Mouse (Mus musculus) cortical plate, adult 2 months (tissue): ENCODE data around the gene Snrpn. TPM values are rescaled to one million over a fixed set of nuclear protein-coding genes. Genes with fewer than 3 reads are reported as not detected.
A peak's percentile ranks its signal among the peaks of the same experiment; 100 is the strongest.

ENCODE experiments used
- H3K27ac ChIP-seq: fragments of 200-500 bp; 2 replicates; pipeline ENCODE4 v1.5.1; 2012; ENCODE audit warnings: low read length, control low read depth, inconsistent platforms; ENCODE audit not compliant: insufficient read depth
- H3K4me1 ChIP-seq: fragments of 200-500 bp; 2 replicates; pipeline ENCODE4 v1.6.1; 2011; ENCODE audit warnings: low read length; ENCODE audit not compliant: control insufficient read depth, insufficient read depth
- H3K4me3 ChIP-seq: fragments of 200-500 bp; 2 replicates; pipeline ENCODE4 v1.5.1; 2011; ENCODE audit warnings: mild to moderate bottlenecking, low read length, control low read depth; ENCODE audit not compliant: insufficient read depth
- CTCF ChIP-seq: fragments of 200-500 bp; IDR thresholded peaks from 2 replicates; pipeline ENCODE4 v1.5.1; 2011; ENCODE audit warnings: mild to moderate bottlenecking, control low read depth, low read length; ENCODE audit not compliant: insufficient read depth; ENCODE audit errors: extremely low read depth
- POLR2A ChIP-seq: fragments of 200-500 bp; IDR thresholded peaks from 2 replicates; pipeline ENCODE4 v1.6.1; 2011; ENCODE audit warnings: mild to moderate bottlenecking, low read length, control low read depth; ENCODE audit not compliant: insufficient read depth; ENCODE audit errors: extremely low read depth
- polyA plus RNA-seq: library from polyadenylated mRNA; depleted of rRNA; stranded (reverse); fragments of >200 nt; gene quantifications from 2 replicates; pipeline ENCODE4 v1.2.3, GENCODE M21; 2012; rRNA removed

Snrpn gene
- polyA plus RNA-seq, 1 experiment: 1,067 TPM

DNA sequence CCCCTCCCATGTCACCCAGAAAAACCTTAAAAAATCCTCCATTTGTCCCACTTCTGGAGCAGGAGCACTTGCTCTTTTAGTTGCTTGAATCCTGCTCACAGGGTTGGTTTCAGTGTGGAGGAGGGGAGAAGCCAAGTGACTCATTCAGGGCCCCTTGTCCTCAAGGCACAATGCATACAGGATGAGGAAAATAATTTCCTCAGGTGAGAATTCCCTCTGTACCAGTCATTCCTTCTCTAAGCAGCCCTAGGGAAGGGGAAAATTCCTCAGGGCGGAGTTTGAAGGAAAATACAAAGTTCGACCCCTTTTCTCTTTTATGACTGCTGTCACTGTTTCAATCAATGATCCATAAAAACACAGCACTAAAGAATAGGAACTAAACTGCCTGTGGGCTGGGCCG, 126.8 kb downstream of the Snrpn start:
- no peaks in the 10 kb centered on the region for H3K4me1 ChIP-seq
- TF ChIP-seq POLR2A (no peak), CTCF (no peak)
- H3K4me3 ChIP-seq: no peak overlapping the region
- H3K27ac ChIP-seq: no peak overlapping the region

- no peak overlapping the region for H3K27ac ChIP-seq
- no peaks in the 10 kb centered on the region for H3K4me1 ChIP-seq
- no peak overlapping the region for H3K4me3 ChIP-seq
- TF ChIP-seq POLR2A: no peak
- no peak for TF ChIP-seq CTCF
These were observed 132.2 kb downstream of the Snrpn start for GRCm38 (mm10) chr7:60007727-60008360.

- no peak overlapping the region for H3K4me3 ChIP-seq
- no peak overlapping the region for H3K27ac ChIP-seq
- no peaks in the 10 kb centered on the region for H3K4me1 ChIP-seq
- TF ChIP-seq POLR2A (no peak), CTCF (no peak)
These were observed 133.8 kb downstream of the Snrpn start for GRCm38 (mm10) chr7:60006262-60006661.

DNA sequence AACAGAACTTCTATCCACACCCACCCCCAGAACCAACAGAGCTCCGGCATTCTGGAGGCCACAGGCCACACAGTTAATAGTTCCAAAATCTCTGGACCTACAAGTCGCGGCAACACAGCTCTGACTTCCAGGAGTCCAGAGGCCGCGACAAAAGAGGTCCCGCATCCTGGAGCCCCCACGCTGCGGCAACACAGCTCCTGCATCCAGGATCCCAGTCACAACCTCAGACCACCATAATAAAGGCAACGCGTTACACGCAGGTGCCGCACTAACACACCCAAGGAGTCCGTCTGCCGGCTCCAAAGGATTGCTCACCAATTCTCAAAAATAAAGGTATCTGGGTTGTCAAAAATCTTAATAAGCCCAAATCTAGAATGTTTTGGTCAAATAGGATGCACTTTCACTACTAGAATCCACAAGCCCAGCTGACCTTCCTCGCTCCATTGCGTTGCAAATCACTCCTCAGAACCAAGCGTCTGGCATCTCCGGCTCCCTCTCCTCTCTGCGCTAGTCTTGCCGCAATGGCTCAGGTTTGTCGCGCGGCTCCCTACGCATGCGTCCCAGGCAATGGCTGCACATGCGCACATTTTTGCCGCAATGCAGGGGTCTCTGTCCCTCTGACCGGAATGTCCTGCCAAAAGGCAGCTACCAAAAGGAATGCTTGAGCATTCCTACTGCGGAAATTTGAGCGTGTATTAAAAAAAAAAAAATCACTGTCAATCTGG, 135.3 kb downstream of the Snrpn start, which contains the start of the genes Snurf and Gm38393:
TSS of gene Snurf (minus strand) at position 444 of the 725 bp plus-strand sequence.
TSS of gene Gm38393 (minus strand) at position 459 of the 725 bp plus-strand sequence.
- peak within 1 kb of the TSS; percentile 96 for H3K4me3 ChIP-seq
- peak; percentile 97 for TF ChIP-seq POLR2A
- TF ChIP-seq CTCF: no peak

DNA sequence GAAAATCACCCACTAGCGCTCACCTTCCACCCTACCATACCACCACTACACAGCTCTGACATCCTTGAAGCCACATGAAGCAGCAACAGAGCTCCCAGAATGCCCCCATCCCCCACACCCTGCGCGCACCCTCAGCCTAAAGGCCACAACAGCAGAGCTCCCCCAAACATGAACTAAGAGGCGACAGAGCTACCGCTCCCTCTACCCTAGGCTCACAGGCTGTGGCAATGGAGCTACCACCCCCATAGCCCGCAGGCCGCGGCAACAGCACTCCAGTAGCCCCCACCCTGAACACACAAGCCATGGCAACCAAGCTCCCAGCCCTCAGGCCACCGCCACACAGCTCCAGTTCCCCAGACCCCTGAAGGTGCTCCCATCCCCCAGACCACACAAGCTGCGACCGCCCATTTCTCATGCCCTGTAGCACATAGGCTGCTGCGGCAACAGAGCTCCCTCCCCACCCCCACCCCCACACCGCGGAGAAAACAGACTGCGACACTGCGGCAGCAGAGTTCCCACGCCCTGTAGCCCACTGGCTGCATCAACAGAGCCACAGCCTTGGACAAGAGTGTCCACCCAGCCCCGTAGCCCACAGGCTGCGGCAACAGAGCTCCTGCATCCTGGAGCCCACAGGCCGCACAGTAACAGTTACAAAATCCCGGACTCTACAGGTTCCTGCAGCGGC, 136.0 kb downstream of the Snrpn start:
- TF ChIP-seq CTCF (no peak), POLR2A (0 out of 2 replicates have a peak, but pooled peaks have one; percentile 12)
- H3K4me1 ChIP-seq: no peaks in the 10 kb centered on the region
- H3K27ac ChIP-seq: peak overlapping the region; percentile 66
- peak overlapping the region; percentile 96 for H3K4me3 ChIP-seq

More for the DNA sequence above, 135.3 kb downstream of the Snrpn start, which contains the start of the genes Snurf and Gm38393:
- Histone ChIP-seq H3K4me1 (no peaks in the 10 kb centered on the region), H3K27ac (peak within 1 kb of the TSS; percentile 66)

DNA sequence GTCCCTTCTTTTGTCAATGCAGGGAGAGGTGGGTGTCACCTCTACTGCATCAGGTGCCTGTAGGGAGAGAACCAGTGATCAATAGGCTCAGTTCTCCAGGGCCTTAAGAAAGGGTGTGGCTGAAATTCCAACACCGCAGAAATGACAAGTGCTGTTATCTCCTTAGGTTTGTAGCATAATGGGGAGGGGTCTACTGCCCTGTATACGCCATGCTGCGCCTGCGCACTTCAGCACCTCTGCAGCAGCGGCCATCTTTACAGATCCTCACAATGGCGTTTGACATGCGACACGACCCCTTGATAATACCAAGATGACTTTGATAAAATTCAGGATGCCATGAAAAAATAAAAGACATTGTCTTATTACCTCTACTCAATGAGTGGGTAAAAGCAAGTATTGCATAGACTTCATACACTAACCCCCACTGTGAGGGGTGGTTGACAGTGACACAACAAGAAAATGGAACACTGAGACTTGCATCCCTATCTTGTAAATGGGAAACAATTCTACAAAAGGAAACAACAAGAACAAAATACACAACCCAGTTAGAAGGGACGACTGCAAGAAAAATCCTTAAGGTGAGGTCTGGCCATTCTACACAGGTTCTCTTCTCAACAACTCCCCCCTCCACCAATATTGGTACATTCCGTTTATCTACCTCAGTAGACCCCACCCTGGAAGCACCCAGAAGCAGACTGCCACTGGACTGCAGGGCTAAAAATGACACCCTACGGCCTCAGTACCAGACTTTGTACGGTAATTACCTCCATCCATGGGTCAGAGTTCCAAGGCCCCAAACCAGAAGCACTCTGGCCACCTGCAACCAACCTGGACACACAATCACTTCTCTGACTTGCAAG, 136.8 kb downstream of the Snrpn start:
- Histone ChIP-seq H3K4me1 (no peaks in the 10 kb centered on the region), H3K4me3 (peak overlapping the region; percentile 96), H3K27ac (peak overlapping the region; percentile 66)
- TF ChIP-seq CTCF (no peak), POLR2A (peak; percentile 46)

- TF ChIP-seq CTCF (no peak), POLR2A (no peak)
- Histone ChIP-seq H3K4me1 (no peaks in the 10 kb centered on the region), H3K27ac (no peak overlapping the region), H3K4me3 (no peak overlapping the region)
These were observed 161.4 kb downstream of the Snrpn start for GRCm38 (mm10) chr7:59978646-59979045.

Other genes starting within 250 kb of the Snrpn start
- gene Snurf, start 135.2 kb downstream of the Snrpn start, polyA plus RNA-seq: not detected in 2 replicates
- 13.8 and 14.7 TPM in 2 replicates for gene Gm38393, start 135.2 kb downstream of the Snrpn start, polyA plus RNA-seq